Mouse (Mus musculus) T-helper 17 cell (primary cell): ENCODE measurements around the gene Hk2.

Experiments
- in situ Hi-C, 2 experiments: fragments of 300-600 bp; cut with MboI, MseI; formaldehyde crosslinking; loops; 1 replicate in 1 of 2; 2 replicates in 1 of 2; pipeline ENCODE4 v1.15.1; 2025; ENCODE audit warnings: high pct_unique_total_duplicates in 2 of 2

Gene Hk2

GRCm38 (mm10) chr6:82771059-82771458 lies 3.2 kb downstream of the Hk2 start:
- in situ Hi-C loops: loop anchor here in 1 of 2 experiments (10.0 kb wide), 1 partner anchor 134 kb away; no protein-coding TSS in a partner anchor

- in situ Hi-C loops: loop anchor here in 1 of 2 experiments (10.0 kb wide), 1 partner anchor 135 kb away; no protein-coding TSS in a partner anchor
These were observed 4.0 kb downstream of the Hk2 start for GRCm38 (mm10) chr6:82770286-82770685.

GRCm38 (mm10) chr6:82769704-82770103 lies 4.5 kb downstream of the Hk2 start:
- in situ Hi-C loops: loop anchor here in 1 of 2 experiments (10.0 kb wide), 2 partner anchors 135 to 675 kb away; no protein-coding TSS in a partner anchor

- in situ Hi-C loops: loop anchor here in 1 of 2 experiments (10.0 kb wide), 1 partner anchor 677 kb away; no protein-coding TSS in a partner anchor
These were observed 6.3 kb downstream of the Hk2 start for GRCm38 (mm10) chr6:82767734-82768586.

- in situ Hi-C loops: loop anchor here in 1 of 2 experiments (10.0 kb wide), 1 partner anchor 678 kb away; no protein-coding TSS in a partner anchor
These were observed 7.6 kb downstream of the Hk2 start for GRCm38 (mm10) chr6:82766636-82767035.

GRCm38 (mm10) chr6:82765261-82765660 lies 9.0 kb downstream of the Hk2 start:
- in situ Hi-C loops: loop anchor here in 1 of 2 experiments (10.0 kb wide), 1 partner anchor 680 kb away; no protein-coding TSS in a partner anchor

- in situ Hi-C loops: loop anchor here in 1 of 2 experiments (10.0 kb wide), 1 partner anchor 681 kb away; no protein-coding TSS in a partner anchor
These were observed 10.3 kb downstream of the Hk2 start for GRCm38 (mm10) chr6:82763871-82764503.

- in situ Hi-C loops: loop anchor here in 1 of 2 experiments (10.0 kb wide), 1 partner anchor 682 kb away; no protein-coding TSS in a partner anchor
These were observed 11.5 kb downstream of the Hk2 start for GRCm38 (mm10) chr6:82762728-82763127.

DNA sequence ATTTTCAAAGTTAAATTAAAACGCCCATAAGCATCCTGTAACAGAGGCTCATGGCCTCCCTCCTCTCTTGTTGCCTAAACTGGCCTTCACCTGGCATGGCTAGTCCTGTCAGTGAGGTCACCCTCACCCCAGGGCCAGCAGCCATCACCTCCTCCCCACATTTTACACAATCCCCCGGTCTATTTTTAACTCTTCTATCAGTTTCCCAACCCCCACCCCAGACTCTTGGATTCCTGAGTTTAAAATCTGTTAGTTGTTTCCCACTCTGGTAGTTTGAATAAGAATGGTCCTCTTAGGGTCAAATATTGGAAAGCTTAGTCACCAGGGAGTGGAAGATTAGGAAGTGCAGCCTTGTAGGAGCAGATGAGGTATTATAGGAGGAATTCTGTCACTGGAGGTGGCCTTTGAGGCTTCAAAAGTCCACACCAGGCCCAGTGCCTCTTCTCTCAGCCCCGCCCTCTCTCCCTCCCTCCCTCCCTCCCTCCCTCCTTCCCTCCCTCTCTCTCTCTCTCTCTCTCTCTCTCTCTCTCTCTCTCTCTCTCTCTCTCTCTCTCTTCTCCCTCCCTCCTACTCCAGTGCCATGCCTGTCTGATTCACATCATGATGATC lies 13.4 kb downstream of the Hk2 start:
- in situ Hi-C loops: loop anchor here in 1 of 2 experiments (10.0 kb wide), 1 partner anchor 684 kb away; no protein-coding TSS in a partner anchor

GRCm38 (mm10) chr6:82759241-82759640 lies 15.0 kb downstream of the Hk2 start:
- in situ Hi-C loops: no loop called here

DNA sequence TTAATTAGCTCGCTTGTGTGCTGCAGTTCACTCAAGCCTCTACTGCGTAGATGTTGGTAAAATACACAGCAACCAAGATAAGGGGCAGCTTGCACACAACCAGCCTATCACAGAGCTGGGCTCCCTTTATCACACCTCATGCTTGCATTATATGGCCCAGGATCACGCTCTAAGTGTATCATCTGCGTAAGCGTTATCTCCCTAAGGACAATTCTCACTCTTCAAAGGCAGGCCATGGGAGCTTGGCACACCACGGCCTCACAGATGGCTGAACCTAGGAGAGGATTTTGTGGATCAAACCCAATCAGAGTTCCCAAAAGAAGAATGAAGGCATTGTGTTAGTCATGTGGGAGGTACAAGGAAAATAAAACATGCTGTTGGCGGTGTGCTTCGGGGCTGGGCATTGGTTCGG lies 17.4 kb downstream of the Hk2 start:
- in situ Hi-C loops: no loop called here

DNA sequence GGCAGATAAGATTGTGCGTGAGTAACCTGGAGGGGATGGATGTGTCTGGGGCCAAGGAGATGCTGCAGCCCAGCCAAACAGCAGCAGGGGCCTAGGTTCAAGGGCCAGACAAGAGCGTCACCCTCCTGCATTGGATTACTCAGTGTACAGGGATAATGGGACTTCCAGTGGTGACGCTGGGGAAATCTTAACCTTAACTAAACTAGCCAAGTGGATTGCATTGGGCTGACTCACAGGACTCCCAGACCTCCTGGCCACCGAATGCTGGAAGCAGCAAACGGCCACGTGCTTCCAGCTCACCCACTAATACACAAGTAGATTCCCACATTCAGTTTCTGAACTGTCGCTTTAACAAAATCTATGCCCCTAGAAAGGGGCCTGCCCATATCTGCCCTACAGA lies 18.0 kb downstream of the Hk2 start:
- in situ Hi-C loops: no loop called here

DNA sequence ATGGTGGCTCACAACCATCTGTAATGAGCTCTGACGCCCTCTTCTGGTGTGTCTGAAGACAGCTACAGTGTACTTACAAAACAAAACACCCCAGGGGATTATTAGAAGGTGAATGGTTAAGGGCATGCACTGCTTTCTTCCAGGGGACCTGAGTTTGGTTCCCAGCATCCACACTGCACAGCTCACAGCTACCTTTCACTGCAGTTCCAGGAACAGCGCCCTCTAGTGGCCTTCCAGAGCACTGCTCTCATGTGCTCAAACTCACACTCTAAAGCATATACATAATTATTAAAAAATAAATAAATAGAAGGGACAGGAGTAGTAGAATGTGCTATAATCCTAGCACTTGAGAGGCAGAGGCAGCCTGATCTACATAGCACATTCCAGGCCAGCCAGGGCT lies 18.9 kb downstream of the Hk2 start:
- in situ Hi-C loops: no loop called here

- in situ Hi-C loops: no loop called here
These were observed 19.5 kb downstream of the Hk2 start for GRCm38 (mm10) chr6:82754769-82755168.

- in situ Hi-C loops: no loop called here
These were observed 20.5 kb downstream of the Hk2 start for GRCm38 (mm10) chr6:82753638-82754361.

- in situ Hi-C loops: no loop called here
These were observed 21.2 kb downstream of the Hk2 start for GRCm38 (mm10) chr6:82753061-82753460.

DNA sequence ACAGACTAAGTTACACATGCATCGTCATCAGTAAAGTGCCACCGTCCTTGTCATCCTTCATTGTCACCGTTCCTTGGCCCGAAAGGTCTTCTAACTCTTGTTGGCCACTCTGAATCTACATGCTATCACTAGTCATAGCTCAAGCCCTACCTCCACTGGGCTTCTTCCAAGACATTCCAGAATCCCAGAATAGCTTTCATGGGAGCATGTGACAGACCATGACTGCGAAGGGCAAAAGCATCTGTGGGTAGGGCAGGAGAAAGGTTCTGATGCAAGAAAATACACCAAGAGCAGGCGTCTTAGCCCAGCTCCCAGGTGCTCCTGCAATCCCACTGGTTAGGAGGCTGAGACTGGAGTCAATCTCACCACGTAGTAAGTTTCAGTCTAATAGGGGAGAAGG lies 22.5 kb downstream of the Hk2 start:
- in situ Hi-C loops: no loop called here

DNA sequence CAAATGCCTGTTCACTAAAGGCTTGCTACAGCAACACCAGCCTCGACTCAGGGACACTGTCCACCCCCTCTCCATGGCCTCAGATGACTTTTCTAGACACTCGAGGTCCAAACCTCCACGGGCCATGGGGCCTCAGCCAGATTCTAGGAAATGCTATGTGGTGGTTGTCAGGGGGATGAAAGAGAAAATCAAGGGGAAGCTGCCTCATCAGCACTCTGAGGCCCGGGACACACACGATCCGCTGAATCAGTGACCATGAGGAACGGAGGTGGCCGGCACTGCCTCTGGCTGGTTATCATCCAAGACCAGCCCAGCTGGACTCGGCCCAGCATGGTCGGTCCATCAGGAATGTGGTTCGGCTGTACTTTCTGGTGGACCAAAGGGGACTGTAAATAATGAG lies 23.2 kb downstream of the Hk2 start:
- in situ Hi-C loops: no loop called here

GRCm38 (mm10) chr6:82750063-82750462 lies 24.2 kb downstream of the Hk2 start:
- in situ Hi-C loops: no loop called here

DNA sequence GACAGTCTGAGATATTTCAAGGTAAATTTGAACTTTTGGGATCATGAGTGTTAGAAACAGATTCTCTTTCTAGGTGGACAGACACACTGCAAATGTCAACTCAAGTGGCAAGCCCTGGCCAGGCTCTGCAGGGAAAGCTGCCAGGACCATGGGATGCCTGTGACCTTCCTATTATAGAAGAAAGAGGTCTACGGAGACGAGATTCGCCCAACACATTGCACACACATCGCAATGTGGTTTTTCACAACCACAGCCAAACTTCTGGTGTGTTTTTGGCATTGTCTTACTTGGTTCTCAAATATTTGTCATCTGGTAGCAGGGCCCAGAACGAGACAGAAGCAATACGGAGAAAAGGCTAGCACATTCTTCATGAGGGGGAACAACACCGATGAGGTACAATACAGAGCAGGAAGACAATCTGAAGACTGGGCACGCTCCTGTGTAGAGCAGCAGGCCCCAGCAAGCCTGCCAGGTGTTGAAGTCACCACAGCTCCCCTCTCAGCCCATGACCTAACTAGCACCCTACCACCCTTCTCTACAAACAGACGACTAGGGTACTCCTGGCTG lies 26.1 kb downstream of the Hk2 start:
- in situ Hi-C loops: loop anchor here in 1 of 2 experiments (10.0 kb wide), 2 partner anchors 127 to 227 kb away; no protein-coding TSS in a partner anchor
